Mouse (Mus musculus) cortical plate, adult 2 months (tissue): Measurements from ENCODE around the gene Hoxd10. TPM values are rescaled to one million over a fixed set of nuclear protein-coding genes. Genes with fewer than 3 reads are reported as not detected.

Experiments used
- H3K27ac ChIP-seq: fragments of 200-500 bp; 2 replicates; pipeline ENCODE4 v1.5.1; 2012; ENCODE audit warnings: low read length, control low read depth, inconsistent platforms; ENCODE audit not compliant: insufficient read depth
- H3K4me1 ChIP-seq: fragments of 200-500 bp; 2 replicates; pipeline ENCODE4 v1.6.1; 2011; ENCODE audit warnings: low read length; ENCODE audit not compliant: control insufficient read depth, insufficient read depth
- H3K4me3 ChIP-seq: fragments of 200-500 bp; 2 replicates; pipeline ENCODE4 v1.5.1; 2011; ENCODE audit warnings: mild to moderate bottlenecking, low read length, control low read depth; ENCODE audit not compliant: insufficient read depth
- CTCF ChIP-seq: fragments of 200-500 bp; IDR thresholded peaks from 2 replicates; pipeline ENCODE4 v1.5.1; 2011; ENCODE audit warnings: mild to moderate bottlenecking, control low read depth, low read length; ENCODE audit not compliant: insufficient read depth; ENCODE audit errors: extremely low read depth
- POLR2A ChIP-seq: fragments of 200-500 bp; IDR thresholded peaks from 2 replicates; pipeline ENCODE4 v1.6.1; 2011; ENCODE audit warnings: mild to moderate bottlenecking, low read length, control low read depth; ENCODE audit not compliant: insufficient read depth; ENCODE audit errors: extremely low read depth
- polyA plus RNA-seq: library from polyadenylated mRNA; depleted of rRNA; stranded (reverse); fragments of >200 nt; gene quantifications from 2 replicates; pipeline ENCODE4 v1.2.3, GENCODE M21; 2012

The Hoxd10 gene
- polyA plus RNA-seq, 1 experiment: not detected

- TF ChIP-seq POLR2A: no peak
- no peak for TF ChIP-seq CTCF
- H3K27ac ChIP-seq: no peak overlapping the region
- no peaks in the 10 kb centered on the region for H3K4me1 ChIP-seq
- no peak overlapping the region for H3K4me3 ChIP-seq
Measured at GRCm38 (mm10) chr2:74687698-74688555, 3.8 kb upstream of the Hoxd10 start.

GRCm38 (mm10) chr2:74688795-74689573, 2.7 kb upstream of the Hoxd10 start:
- no peak overlapping the region for H3K4me3 ChIP-seq
- no peaks in the 10 kb centered on the region for H3K4me1 ChIP-seq
- no peak overlapping the region for H3K27ac ChIP-seq
- TF ChIP-seq POLR2A (no peak), CTCF (no peak)

GRCm38 (mm10) chr2:74689574-74690337, 2.0 kb upstream of the Hoxd10 start:
- no peaks in the 10 kb centered on the region for H3K4me1 ChIP-seq
- no peak for TF ChIP-seq CTCF
- TF ChIP-seq POLR2A: no peak
- H3K4me3 ChIP-seq: no peak overlapping the region
- H3K27ac ChIP-seq: no peak overlapping the region

GRCm38 (mm10) chr2:74690338-74690716, 1.4 kb upstream of the Hoxd10 start:
- no peak overlapping the region for H3K27ac ChIP-seq
- no peak for TF ChIP-seq CTCF
- TF ChIP-seq POLR2A: no peak
- no peaks in the 10 kb centered on the region for H3K4me1 ChIP-seq
- H3K4me3 ChIP-seq: no peak overlapping the region

GRCm38 (mm10) chr2:74691995-74692807, 477 bp downstream of the Hoxd10 start:
- TF ChIP-seq POLR2A (no peak), CTCF (no peak)
- Histone ChIP-seq H3K4me3 (no peak overlapping the region), H3K4me1 (no peaks in the 10 kb centered on the region)

GRCm38 (mm10) chr2:74692808-74693431, 1.2 kb downstream of the Hoxd10 start:
- Histone ChIP-seq H3K27ac (no peak overlapping the region), H3K4me3 (no peak overlapping the region), H3K4me1 (no peaks in the 10 kb centered on the region)
- TF ChIP-seq POLR2A: no peak
- no peak for TF ChIP-seq CTCF

More at GRCm38 (mm10) chr2:74691995-74692807, 477 bp downstream of the Hoxd10 start:
- H3K27ac ChIP-seq: no peak overlapping the region

- Histone ChIP-seq H3K27ac (no peak overlapping the region), H3K4me1 (no peaks in the 10 kb centered on the region), H3K4me3 (no peak overlapping the region)
- TF ChIP-seq POLR2A (no peak), CTCF (no peak)
Measured at GRCm38 (mm10) chr2:74693432-74693827, 1.7 kb downstream of the Hoxd10 start.

GRCm38 (mm10) chr2:74694066-74694465, 2.3 kb downstream of the Hoxd10 start:
- no peak overlapping the region for H3K27ac ChIP-seq
- TF ChIP-seq CTCF: no peak
- no peak for TF ChIP-seq POLR2A
- no peaks in the 10 kb centered on the region for H3K4me1 ChIP-seq
- no peak overlapping the region for H3K4me3 ChIP-seq

GRCm38 (mm10) chr2:74695383-74695782, 3.7 kb downstream of the Hoxd10 start:
- H3K4me1 ChIP-seq: no peaks in the 10 kb centered on the region

More at GRCm38 (mm10) chr2:74695383-74695782, 3.7 kb downstream of the Hoxd10 start:
- no peak for TF ChIP-seq CTCF
- Histone ChIP-seq H3K27ac (no peak overlapping the region), H3K4me3 (no peak overlapping the region)
